Mouse (Mus musculus) adrenal gland, postnatal 0 days (tissue): Measurements from ENCODE around the gene Olfr1202. TPM values are rescaled to one million over a fixed set of nuclear protein-coding genes. Genes with fewer than 3 reads are reported as not detected.

Source experiments
- polyA plus RNA-seq: library from polyadenylated mRNA; unstranded; fragments of >200 nt; fragmentation: Nextera tagmentation; extraction: Ambion mirVana; gene quantifications from 2 replicates; pipeline ENCODE4 v1.2.1, GENCODE M21; 2015

Gene Olfr1202
- polyA plus RNA-seq, result 0.03 TPM in 1 of 2 replicates, not detected in the other

GRCm38 (mm10) chr2:88814196-88814595, at the start of gene Olfr1202:
Olfr1202 (plus strand) TSS chr2:88814496.

GRCm38 (mm10) chr2:88770388-88770787, 43.9 kb upstream of the Olfr1202 start, which contains the start of gene Olfr1200:
Olfr1200 (minus strand) TSS chr2:88770488.

GRCm38 (mm10) chr2:88792736-88793135, 21.6 kb upstream of the Olfr1202 start, which contains the start of gene Olfr1201:
Olfr1201 (plus strand) TSS chr2:88793036.

GRCm38 (mm10) chr2:88829437-88829836, 15.1 kb downstream of the Olfr1202 start, which contains the start of gene Olfr1205:
Olfr1205 (plus strand) TSS chr2:88829737.

GRCm38 (mm10) chr2:88848992-88849391, 34.7 kb downstream of the Olfr1202 start, which contains the start of gene Olfr1204:
Olfr1204 (plus strand) TSS chr2:88849292.

GRCm38 (mm10) chr2:88862931-88863330, 48.6 kb downstream of the Olfr1202 start, which contains the start of gene Olfr1206:
Olfr1206 (plus strand) TSS chr2:88863231.

Other genes starting within 250 kb of the Olfr1202 start
- gene Olfr1189, start 228.0 kb upstream of the Olfr1202 start, polyA plus RNA-seq, result not detected in 2 replicates
- not detected in 2 replicates for gene Olfr1191-ps1, start 174.0 kb upstream of the Olfr1202 start, polyA plus RNA-seq
- gene Olfr1192-ps1, start 166.0 kb upstream of the Olfr1202 start, polyA plus RNA-seq, result not detected in 2 replicates
- not detected in 2 replicates for gene Olfr1193, start 138.9 kb upstream of the Olfr1202 start, polyA plus RNA-seq
- gene Olfr1195, start 125.3 kb upstream of the Olfr1202 start, polyA plus RNA-seq, result not detected in 2 replicates
- gene Olfr1196, start 109.9 kb upstream of the Olfr1202 start, polyA plus RNA-seq, result not detected in 2 replicates
- gene Olfr1197, start 82.1 kb upstream of the Olfr1202 start, polyA plus RNA-seq, result not detected in 2 replicates
- not detected in 2 replicates for gene Olfr1198, start 63.1 kb upstream of the Olfr1202 start, polyA plus RNA-seq
- not detected in 2 replicates for gene Olfr1199, start 54.0 kb upstream of the Olfr1202 start, polyA plus RNA-seq
- not detected in 2 replicates for gene Olfr1200, start 44.0 kb upstream of the Olfr1202 start, polyA plus RNA-seq
- not detected in 2 replicates for gene Olfr1201, start 21.5 kb upstream of the Olfr1202 start, polyA plus RNA-seq
- not detected in 2 replicates for gene Olfr1205, start 15.2 kb downstream of the Olfr1202 start, polyA plus RNA-seq
- not detected in 2 replicates for gene Olfr1204, start 34.8 kb downstream of the Olfr1202 start, polyA plus RNA-seq
- gene Olfr1206, start 48.7 kb downstream of the Olfr1202 start, polyA plus RNA-seq, result not detected in 2 replicates
- gene Olfr1208, start 87.8 kb downstream of the Olfr1202 start, polyA plus RNA-seq, result not detected in 2 replicates
- gene Olfr1209, start 100.7 kb downstream of the Olfr1202 start, polyA plus RNA-seq, result not detected in 2 replicates
- not detected in 2 replicates for gene Olfr1211, start 123.6 kb downstream of the Olfr1202 start, polyA plus RNA-seq
- not detected in 2 replicates for gene Olfr1212, start 139.5 kb downstream of the Olfr1202 start, polyA plus RNA-seq
- gene Gm13762, start 165.8 kb downstream of the Olfr1202 start, polyA plus RNA-seq, result not detected in 2 replicates
- not detected in 2 replicates for gene Olfr1214, start 178.2 kb downstream of the Olfr1202 start, polyA plus RNA-seq
- gene Olfr1215, start 192.5 kb downstream of the Olfr1202 start, polyA plus RNA-seq, result not detected in 2 replicates
- gene Olfr1216, start 203.8 kb downstream of the Olfr1202 start, polyA plus RNA-seq, result not detected in 2 replicates
- gene Olfr1217, start 217.6 kb downstream of the Olfr1202 start, polyA plus RNA-seq, result not detected in 2 replicates
- gene Olfr1218, start 246.7 kb downstream of the Olfr1202 start, polyA plus RNA-seq, result not detected in 2 replicates